Mouse (Mus musculus): ENCODE results near the gene Fxyd1. TPM values are rescaled to one million over a fixed set of nuclear protein-coding genes. Genes with fewer than 3 reads are reported as not detected.

Fxyd1 gene
- total RNA-seq, 1 experiment = not detected

DNA sequence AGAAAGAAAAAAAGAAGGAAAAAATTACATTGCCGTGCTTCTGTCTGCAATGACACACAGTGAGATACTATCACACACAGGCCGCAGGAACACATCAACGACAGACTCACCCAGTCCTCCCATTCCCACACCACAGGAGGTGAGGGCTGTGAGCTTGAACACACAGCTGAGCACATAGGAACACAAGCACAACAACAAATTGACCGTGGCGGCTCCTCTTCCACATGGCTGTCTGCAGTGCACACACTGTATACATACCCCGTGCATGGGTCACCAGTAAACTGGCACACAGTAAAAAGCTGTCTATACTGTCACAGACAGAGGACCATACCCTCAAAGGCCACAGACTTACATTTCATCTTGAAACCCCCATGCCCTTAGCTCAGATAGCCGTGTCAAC is 551 bp downstream of the Fxyd1 start:
- no peak for DNase-seq (ENCODE audit: low read depth, low spot score)
- H3K9me3 ChIP-seq (ENCODE audit: control insufficient read depth, insufficient read depth, low read depth, low read length) = no peaks in the 10 kb centered on the region
- no peak overlapping the region for H3K27ac ChIP-seq (ENCODE audit: insufficient read depth, low read depth, low read length, poor library complexity, severe bottlenecking)
- TF ChIP-seq ZNF384 (IDR thresholded peaks at IDR 0.05; ENCODE audit: low read depth, low read length) = no peak
- H3K9ac ChIP-seq (ENCODE audit: insufficient read depth, low read depth, low read length, poor library complexity, severe bottlenecking) = no peak overlapping the region
- in situ Hi-C loops (cut with MboI; ENCODE audit: low sequenced_read_pairs in 2 of 2, unreplicated experiment in 2 of 2) = no loop called here
- H3K36me3 ChIP-seq (ENCODE audit: control insufficient read depth, insufficient read depth, low read length, poor library complexity, severe bottlenecking) = no peaks in the 10 kb centered on the region
- H3K4me3 ChIP-seq (ENCODE audit: insufficient read depth in 1 of 2, low read depth in 1 of 2, low read length in 2 of 2, poor library complexity in 1 of 2, severe bottlenecking in 1 of 2) = no peak overlapping the region
- H3K4me1 ChIP-seq (ENCODE audit: control insufficient read depth in 2 of 2, insufficient read depth in 2 of 2, low read length in 2 of 2, poor library complexity in 1 of 2) = peaks cover 0 to 7% of the 10 kb centered on the region in 2 experiments; a peak in 2 of 4 replicates

DNA sequence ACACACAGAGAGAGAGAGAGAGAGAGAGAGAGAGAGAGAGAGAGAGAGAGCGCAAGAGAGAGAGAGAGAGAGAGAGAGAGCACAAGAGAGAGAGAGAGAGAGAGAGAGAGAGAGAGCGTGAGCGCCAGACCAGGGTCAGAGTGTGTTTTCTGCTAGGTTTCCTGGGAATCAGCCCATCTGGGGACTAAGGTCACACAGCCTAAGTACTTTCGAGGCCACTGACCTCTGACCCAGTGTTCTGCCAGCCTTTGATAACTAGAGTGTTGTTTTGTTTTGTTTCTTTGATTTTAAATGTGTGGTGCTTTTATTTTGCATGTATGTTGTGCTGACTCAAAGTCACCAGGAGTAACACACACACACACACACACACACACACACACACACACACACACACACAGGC is 1.1 kb downstream of the Fxyd1 start:
- Histone ChIP-seq H3K4me3 (ENCODE audit: insufficient read depth in 1 of 2, low read depth in 1 of 2, low read length in 2 of 2, poor library complexity in 1 of 2, severe bottlenecking in 1 of 2) (no peak overlapping the region), H3K9ac (ENCODE audit: insufficient read depth, low read depth, low read length, poor library complexity, severe bottlenecking) (no peak overlapping the region), H3K27ac (ENCODE audit: insufficient read depth, low read depth, low read length, poor library complexity, severe bottlenecking) (no peak overlapping the region), H3K4me1 (ENCODE audit: control insufficient read depth in 2 of 2, insufficient read depth in 2 of 2, low read length in 2 of 2, poor library complexity in 1 of 2) (peaks cover 0 to 9% of the 10 kb centered on the region in 2 experiments; a peak in 2 of 4 replicates), H3K36me3 (ENCODE audit: control insufficient read depth, insufficient read depth, low read length, poor library complexity, severe bottlenecking) (no peaks in the 10 kb centered on the region), H3K9me3 (ENCODE audit: control insufficient read depth, insufficient read depth, low read depth, low read length) (no peaks in the 10 kb centered on the region)
- in situ Hi-C loops (cut with MboI; ENCODE audit: low sequenced_read_pairs in 2 of 2, unreplicated experiment in 2 of 2) = no loop called here
- TF ChIP-seq HCFC1 (IDR thresholded peaks at IDR 0.05; ENCODE audit: borderline replicate concordance, insufficient read depth, low read length) = no peak
- TF ChIP-seq ZNF384 (IDR thresholded peaks at IDR 0.05; ENCODE audit: low read depth, low read length) = no peak
- no peak for TF ChIP-seq MAFK (IDR thresholded peaks at IDR 0.05; ENCODE audit: insufficient read depth, low read depth, low read length)
- no peak for DNase-seq (ENCODE audit: low read depth, low spot score)

DNA sequence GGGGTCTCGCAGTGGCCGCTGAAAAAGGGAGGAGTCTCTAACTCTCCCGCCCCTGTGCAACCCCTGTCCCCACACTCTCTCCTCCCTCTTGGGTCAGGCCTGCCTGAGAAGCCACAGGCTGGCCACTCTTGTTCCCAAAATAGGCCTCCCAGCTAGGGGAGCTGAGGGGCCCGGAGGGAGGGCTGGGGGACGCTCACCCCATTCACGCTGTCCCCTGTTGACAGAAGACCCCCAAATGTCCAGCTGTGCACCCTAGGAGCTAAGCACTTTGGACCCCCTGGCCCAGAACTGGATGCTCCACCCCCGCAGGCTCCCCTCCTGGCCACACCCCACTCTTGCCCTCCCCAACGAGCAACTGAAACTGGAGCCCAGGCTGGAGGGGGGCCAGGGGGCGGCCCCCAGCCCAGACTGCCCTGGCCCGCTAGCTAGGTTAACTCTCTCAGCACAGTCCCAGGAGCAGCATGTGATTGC is 1.6 kb downstream of the Fxyd1 start:
- no peak overlapping the region for H3K27ac ChIP-seq (ENCODE audit: insufficient read depth, low read depth, low read length, poor library complexity, severe bottlenecking)
- no peak overlapping the region for H3K9ac ChIP-seq (ENCODE audit: insufficient read depth, low read depth, low read length, poor library complexity, severe bottlenecking)
- TF ChIP-seq ZNF384 (IDR thresholded peaks at IDR 0.05; ENCODE audit: low read depth, low read length) = no peak
- no peak for TF ChIP-seq HCFC1 (IDR thresholded peaks at IDR 0.05; ENCODE audit: borderline replicate concordance, insufficient read depth, low read length)
- TF ChIP-seq CHD2 (IDR thresholded peaks at IDR 0.05; ENCODE audit: low read depth, low read length) = no peak
- no peak for TF ChIP-seq ZC3H11A (IDR thresholded peaks at IDR 0.05; ENCODE audit: borderline replicate concordance, low read depth, low read length)
- TF ChIP-seq MAFK (IDR thresholded peaks at IDR 0.05; ENCODE audit: insufficient read depth, low read depth, low read length) = no peak
- no peaks in the 10 kb centered on the region for H3K36me3 ChIP-seq (ENCODE audit: control insufficient read depth, insufficient read depth, low read length, poor library complexity, severe bottlenecking)
- H3K9me3 ChIP-seq (ENCODE audit: control insufficient read depth, insufficient read depth, low read depth, low read length) = no peaks in the 10 kb centered on the region
- DNase-seq (ENCODE audit: low read depth, low spot score) = no peak
- in situ Hi-C loops (cut with MboI; ENCODE audit: low sequenced_read_pairs in 2 of 2, unreplicated experiment in 2 of 2) = no loop called here
- peaks cover 0 to 9% of the 10 kb centered on the region in 2 experiments; a peak in 2 of 4 replicates for H3K4me1 ChIP-seq (ENCODE audit: control insufficient read depth in 2 of 2, insufficient read depth in 2 of 2, low read length in 2 of 2, poor library complexity in 1 of 2)
- H3K4me3 ChIP-seq (ENCODE audit: insufficient read depth in 1 of 2, low read depth in 1 of 2, low read length in 2 of 2, poor library complexity in 1 of 2, severe bottlenecking in 1 of 2) = no peak overlapping the region

DNA sequence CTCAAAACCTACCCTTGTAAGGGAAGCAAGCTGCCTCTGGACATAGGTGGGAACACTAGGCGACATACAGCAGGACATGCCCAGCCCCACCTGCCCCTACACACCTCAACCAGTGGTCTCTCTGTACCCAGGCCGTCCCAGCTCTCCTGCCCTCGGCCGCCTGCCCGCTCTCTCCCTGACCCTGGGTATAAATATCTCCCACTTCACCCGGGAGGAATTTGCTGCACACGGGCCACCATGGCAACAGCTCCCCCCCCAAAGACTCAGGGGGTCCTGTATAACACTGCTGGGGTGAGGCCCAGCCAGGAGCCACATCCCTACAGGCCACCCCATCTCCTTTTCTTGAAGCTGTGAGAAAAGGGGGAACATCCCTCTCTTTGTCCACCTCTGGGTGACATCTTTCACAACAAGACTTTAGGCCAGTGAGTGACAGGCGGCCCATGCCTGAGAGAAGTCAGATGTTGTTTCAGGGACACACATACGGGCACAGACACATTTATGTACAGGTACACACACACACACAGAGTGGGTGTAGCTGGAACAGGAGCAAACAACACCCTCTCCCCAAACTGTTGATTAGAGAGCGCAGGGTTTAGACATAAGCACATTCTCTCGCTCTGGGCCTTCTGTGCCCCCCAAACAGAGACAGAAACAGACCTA is 2.2 kb downstream of the Fxyd1 start:
- TF ChIP-seq ZC3H11A (IDR thresholded peaks at IDR 0.05; ENCODE audit: borderline replicate concordance, low read depth, low read length) (no peak), ZNF384 (IDR thresholded peaks at IDR 0.05; ENCODE audit: low read depth, low read length) (no peak)
- no peak overlapping the region for H3K9ac ChIP-seq (ENCODE audit: insufficient read depth, low read depth, low read length, poor library complexity, severe bottlenecking)
- in situ Hi-C loops (cut with MboI; ENCODE audit: low sequenced_read_pairs in 2 of 2, unreplicated experiment in 2 of 2) = no loop called here
- no peak overlapping the region for H3K27ac ChIP-seq (ENCODE audit: insufficient read depth, low read depth, low read length, poor library complexity, severe bottlenecking)
- DNase-seq (ENCODE audit: low read depth, low spot score) = no peak
- no peak overlapping the region for H3K4me3 ChIP-seq (ENCODE audit: insufficient read depth in 1 of 2, low read depth in 1 of 2, low read length in 2 of 2, poor library complexity in 1 of 2, severe bottlenecking in 1 of 2)
- peaks cover 0 to 9% of the 10 kb centered on the region in 2 experiments; a peak in 2 of 4 replicates for H3K4me1 ChIP-seq (ENCODE audit: control insufficient read depth in 2 of 2, insufficient read depth in 2 of 2, low read length in 2 of 2, poor library complexity in 1 of 2)
- no peaks in the 10 kb centered on the region for H3K9me3 ChIP-seq (ENCODE audit: control insufficient read depth, insufficient read depth, low read depth, low read length)
- no peaks in the 10 kb centered on the region for H3K36me3 ChIP-seq (ENCODE audit: control insufficient read depth, insufficient read depth, low read length, poor library complexity, severe bottlenecking)

DNA sequence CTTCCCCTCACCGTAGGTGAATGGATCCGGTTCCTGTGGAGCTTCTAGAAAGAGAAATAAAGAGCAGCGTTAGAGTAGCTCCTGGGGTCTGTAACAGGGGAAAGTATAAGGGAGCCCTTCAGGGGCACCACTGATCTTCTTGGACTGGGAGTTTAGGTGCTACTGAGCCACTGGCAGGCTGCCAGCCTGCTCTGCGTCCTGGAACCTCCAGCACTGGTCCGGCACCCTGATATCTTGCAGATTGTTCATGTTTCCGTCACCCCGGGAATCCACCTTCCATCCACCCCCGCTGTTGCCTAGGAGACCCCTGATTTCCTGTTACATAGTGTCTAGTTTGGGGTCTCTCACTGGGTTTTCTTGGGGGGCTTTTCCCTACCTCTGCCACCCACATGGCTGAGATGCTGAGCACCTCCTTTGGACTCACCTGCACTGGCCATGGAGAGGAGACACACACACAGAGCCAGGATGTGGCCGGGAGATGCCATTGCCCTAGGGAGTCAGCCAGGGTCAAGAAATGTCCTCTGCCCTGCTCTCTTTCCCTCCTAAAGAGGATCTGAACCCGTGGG is 3.0 kb downstream of the Fxyd1 start:
- no peak for TF ChIP-seq MAFK (IDR thresholded peaks at IDR 0.05; ENCODE audit: insufficient read depth, low read depth, low read length)
- TF ChIP-seq ZNF384 (IDR thresholded peaks at IDR 0.05; ENCODE audit: low read depth, low read length) = no peak
- no peak for TF ChIP-seq HCFC1 (IDR thresholded peaks at IDR 0.05; ENCODE audit: borderline replicate concordance, insufficient read depth, low read length)
- TF ChIP-seq ZC3H11A (IDR thresholded peaks at IDR 0.05; ENCODE audit: borderline replicate concordance, low read depth, low read length) = no peak
- TF ChIP-seq CHD2 (IDR thresholded peaks at IDR 0.05; ENCODE audit: low read depth, low read length) = no peak
- no peak for DNase-seq (ENCODE audit: low read depth, low spot score)
- Histone ChIP-seq H3K4me1 (ENCODE audit: control insufficient read depth in 2 of 2, insufficient read depth in 2 of 2, low read length in 2 of 2, poor library complexity in 1 of 2) (peaks cover 0 to 6% of the 10 kb centered on the region in 2 experiments; a peak in 1 of 4 replicates), H3K4me3 (ENCODE audit: insufficient read depth in 1 of 2, low read depth in 1 of 2, low read length in 2 of 2, poor library complexity in 1 of 2, severe bottlenecking in 1 of 2) (no peak overlapping the region), H3K9me3 (ENCODE audit: control insufficient read depth, insufficient read depth, low read depth, low read length) (no peaks in the 10 kb centered on the region), H3K36me3 (ENCODE audit: control insufficient read depth, insufficient read depth, low read length, poor library complexity, severe bottlenecking) (no peaks in the 10 kb centered on the region), H3K27ac (ENCODE audit: insufficient read depth, low read depth, low read length, poor library complexity, severe bottlenecking) (no peak overlapping the region), H3K9ac (ENCODE audit: insufficient read depth, low read depth, low read length, poor library complexity, severe bottlenecking) (no peak overlapping the region)
- in situ Hi-C loops (cut with MboI; ENCODE audit: low sequenced_read_pairs in 2 of 2, unreplicated experiment in 2 of 2) = no loop called here
